Mouse (Mus musculus) left cerebral cortex, adult 2 months (tissue): Measurements from ENCODE around the gene Nfib. TPM values are rescaled to one million over a fixed set of nuclear protein-coding genes. Genes with fewer than 3 reads are reported as not detected.

Source experiments
- DNase-seq, 2 experiments: peaks; one replicate each; pipeline ENCODE4 v3.0.0; 2021 to 2022; ENCODE audit warnings: low spot score in 2 of 2, mixed read lengths in 1 of 2; ENCODE audit errors: extremely low spot score in 1 of 2
- H3K27ac ChIP-seq: fragments of 200-600 bp; 2 replicates; pipeline ENCODE4 v1.8.1; 2022
- H3K4me3 ChIP-seq: fragments of 200-600 bp; 2 replicates; pipeline ENCODE4 v1.8.1; 2022
- CTCF ChIP-seq: fragments of 200-600 bp; IDR thresholded peaks from 2 replicates; pipeline ENCODE4 v1.8.1; 2022; ENCODE audit warnings: antibody characterized with exemption, mild to moderate bottlenecking, moderate library complexity
- intact Hi-C: fragments of 180-260 bp; cut with DNase I; formaldehyde crosslinking; loops from one replicate; pipeline ENCODE4 v1.15.1; 2025
- total RNA-seq, 2 experiments: library from RNA; stranded (reverse); gene quantifications; 2 replicates each; pipeline ENCODE4 v1.2.3; 2021

Gene Nfib
- total RNA-seq, 2 experiments from 2014 or later, result 83.8 to 90.1 TPM

DNA sequence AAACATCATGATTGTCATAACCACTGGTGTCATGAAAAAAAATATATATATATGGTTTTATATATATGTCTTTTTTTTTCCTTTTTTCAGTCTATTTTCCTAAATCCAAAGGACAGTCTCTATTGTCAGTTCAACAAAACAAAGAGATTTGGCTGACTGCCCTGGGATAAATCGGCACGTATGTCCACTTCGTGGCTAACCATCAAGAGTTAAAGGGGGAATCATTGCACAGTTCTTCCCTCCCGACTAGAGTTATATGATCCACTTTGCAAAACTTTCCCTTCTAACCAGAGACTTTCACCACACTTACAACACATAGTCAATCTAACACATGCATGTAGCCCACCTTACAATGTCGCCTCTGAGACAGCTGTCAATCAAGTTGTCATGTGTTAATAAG is 209.2 kb downstream of the Nfib start:
- DNase-seq, result no peak
- Histone ChIP-seq H3K27ac (peak overlapping the region; percentile 80; the same call in 1 of the 2 replicates), H3K4me3 (peak overlapping the region; percentile 42; the same call in 1 of the 2 replicates)
- TF ChIP-seq CTCF, result no peak
- intact Hi-C loops, result loop anchor here (5.0 kb wide), 1 partner anchor 59 kb away; no protein-coding TSS in a partner anchor

DNA sequence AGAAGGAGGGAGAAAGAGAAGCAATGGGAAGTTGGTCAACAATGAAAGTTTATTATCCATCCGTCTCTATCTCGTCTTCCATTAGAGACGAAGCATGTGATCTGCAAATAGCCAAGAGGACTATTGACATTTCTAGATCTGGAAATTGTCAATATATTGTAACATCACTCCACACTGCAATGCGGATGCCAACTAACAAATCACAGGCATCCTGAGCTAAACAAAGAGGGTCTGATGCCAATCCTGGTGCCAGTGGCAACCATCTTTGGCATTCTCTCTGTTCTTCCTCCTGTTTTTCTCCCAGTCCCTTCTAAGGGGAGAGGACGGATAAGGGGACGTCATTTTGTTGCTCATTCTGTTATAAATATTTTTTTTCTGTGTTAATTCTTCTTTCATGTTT is 209.9 kb downstream of the Nfib start:
- no peak for DNase-seq
- Histone ChIP-seq H3K4me3 (peak overlapping the region; percentile 42), H3K27ac (peak overlapping the region; percentile 80)
- TF ChIP-seq CTCF, result no peak
- intact Hi-C loops, result loop anchor here (5.0 kb wide), 1 partner anchor 58 kb away; no protein-coding TSS in a partner anchor

DNA sequence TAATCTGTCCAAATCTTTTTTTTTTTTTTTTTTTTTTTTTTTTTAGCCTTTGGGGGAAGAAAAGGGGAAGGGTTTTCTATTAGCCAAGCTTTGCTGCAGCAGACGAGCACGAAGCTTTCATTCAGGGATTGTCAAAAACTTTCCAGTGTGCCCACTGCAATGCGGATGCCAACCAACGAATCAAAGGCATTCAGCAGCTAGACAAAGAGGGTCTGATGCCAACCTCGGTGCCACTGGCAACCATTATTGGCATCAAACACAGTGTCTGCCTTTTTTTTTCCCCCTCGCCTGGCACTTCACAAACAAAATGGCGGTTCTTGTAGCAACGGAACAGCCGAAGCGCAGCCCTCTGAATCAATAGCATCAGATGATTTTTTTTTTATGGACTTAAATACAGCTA is 210.7 kb downstream of the Nfib start:
- DNase-seq, result peak; percentile 48 to 61
- TF ChIP-seq CTCF, result no peak
- Histone ChIP-seq H3K4me3 (peak overlapping the region; percentile 42; the same call in 1 of the 2 replicates), H3K27ac (peak overlapping the region; percentile 80)
- intact Hi-C loops, result loop anchor here (5.0 kb wide), 1 partner anchor 58 kb away; no protein-coding TSS in a partner anchor

DNA sequence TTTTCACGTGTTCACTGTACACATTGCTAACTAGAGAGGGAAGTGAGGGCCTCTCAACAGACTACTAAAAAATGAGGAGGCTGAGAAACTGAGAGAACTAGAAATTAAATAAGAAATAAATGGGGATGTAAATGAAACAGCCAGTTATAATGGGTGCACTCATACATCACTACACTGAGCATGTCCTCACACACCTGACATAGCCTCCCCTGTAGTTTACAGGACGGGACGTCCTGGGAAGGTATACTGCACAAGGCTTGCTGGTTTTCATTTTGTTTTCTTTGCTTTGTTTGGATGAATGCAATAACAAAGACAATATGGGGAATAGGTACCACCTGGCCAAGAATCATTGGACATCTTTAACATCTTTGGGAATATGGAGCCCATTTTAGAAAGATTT is 211.1 kb downstream of the Nfib start:
- DNase-seq, result no peak
- Histone ChIP-seq H3K27ac (peak overlapping the region; percentile 47; the same call in 1 of the 2 replicates), H3K4me3 (peak overlapping the region; percentile 2; the same call in 1 of the 2 replicates)
- intact Hi-C loops, result no loop called here
- TF ChIP-seq CTCF, result no peak

DNA sequence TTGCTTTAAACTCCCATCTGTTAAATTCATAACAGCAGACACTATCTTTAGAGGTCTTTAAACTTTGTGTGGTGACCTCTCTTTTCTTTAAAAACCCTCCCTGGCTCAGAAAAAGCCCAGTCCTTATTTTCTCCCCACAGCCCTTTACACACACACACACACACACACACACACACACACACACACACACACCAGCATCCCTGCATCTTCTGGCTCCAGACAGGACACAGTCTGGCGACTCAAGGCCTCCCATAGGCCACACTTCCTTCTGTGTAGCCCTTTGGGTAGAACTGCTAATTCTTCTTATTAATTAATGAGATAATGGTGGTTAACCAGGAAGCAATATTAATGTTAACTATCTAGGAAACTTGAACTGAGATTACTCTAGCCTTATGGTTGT is 211.7 kb downstream of the Nfib start:
- no peak for DNase-seq
- intact Hi-C loops, result no loop called here
- Histone ChIP-seq H3K4me3 (no peak overlapping the region), H3K27ac (no peak overlapping the region)
- no peak for TF ChIP-seq CTCF

DNA sequence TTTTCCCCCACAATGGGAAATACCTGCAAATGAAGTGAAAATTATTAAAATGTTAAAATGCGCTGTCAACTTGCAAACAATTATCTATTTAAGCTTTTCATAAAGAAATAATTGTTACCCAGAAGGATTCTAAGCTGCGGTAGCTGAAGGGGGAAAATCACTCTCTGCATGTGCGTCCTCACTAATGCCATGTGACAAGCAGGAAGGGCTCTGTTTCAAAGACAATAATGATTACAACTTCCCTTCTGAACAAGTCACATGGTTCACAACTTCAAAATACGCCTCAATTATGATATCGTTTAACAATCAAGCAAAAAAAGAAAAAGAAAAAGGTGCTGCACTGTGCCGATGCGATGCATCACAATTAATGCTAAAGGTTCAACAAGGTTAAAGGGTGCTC is 212.2 kb downstream of the Nfib start:
- Histone ChIP-seq H3K4me3 (no peak overlapping the region), H3K27ac (0 out of 2 replicates have a peak overlapping the region, but pooled peaks have one; percentile 1)
- no peak for TF ChIP-seq CTCF
- DNase-seq, result no peak
- intact Hi-C loops, result no loop called here

DNA sequence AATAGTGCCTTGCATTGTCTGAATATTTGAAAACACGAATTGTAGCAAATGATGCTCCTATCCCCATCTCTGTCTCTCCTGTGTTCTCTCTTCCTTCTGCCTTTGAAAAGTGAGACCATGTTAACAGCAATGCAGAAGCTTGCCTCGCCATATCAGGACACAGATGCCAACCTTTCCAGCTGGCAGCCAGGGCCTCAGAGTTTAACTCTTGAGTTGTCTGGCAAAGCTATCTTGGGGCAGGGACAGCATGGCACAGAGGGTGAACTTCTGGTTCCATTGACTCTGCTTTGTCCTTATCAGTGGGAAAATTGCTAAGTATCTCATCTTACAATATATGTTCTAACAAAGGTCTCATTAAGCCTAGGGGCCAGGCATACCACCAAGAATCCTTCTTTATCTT is 212.8 kb downstream of the Nfib start:
- H3K4me3 ChIP-seq, result no peak overlapping the region
- no peak overlapping the region for H3K27ac ChIP-seq
- intact Hi-C loops, result no loop called here
- DNase-seq, result no peak
- no peak for TF ChIP-seq CTCF

DNA sequence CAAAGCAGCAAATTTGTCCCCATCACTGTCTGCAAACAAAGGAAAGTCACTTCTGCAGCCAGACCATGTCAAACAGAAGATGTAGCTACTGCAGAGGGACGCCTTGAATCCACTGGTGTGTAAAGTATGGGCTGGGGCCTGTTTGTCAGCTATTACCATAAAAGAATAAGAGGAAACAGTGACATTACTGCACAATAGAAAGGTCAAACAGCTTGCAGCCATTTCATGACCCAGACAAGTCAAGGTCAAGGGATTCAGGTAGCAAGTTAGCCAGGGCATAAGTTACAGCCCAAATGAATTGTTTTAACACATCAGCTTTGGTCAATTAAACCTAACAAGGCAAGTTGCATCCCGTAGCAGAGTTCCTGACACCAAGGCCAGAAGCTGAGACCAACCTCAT is 215.6 kb downstream of the Nfib start:
- Histone ChIP-seq H3K4me3 (no peak overlapping the region), H3K27ac (no peak overlapping the region)
- TF ChIP-seq CTCF, result no peak
- no peak for DNase-seq
- intact Hi-C loops, result no loop called here

DNA sequence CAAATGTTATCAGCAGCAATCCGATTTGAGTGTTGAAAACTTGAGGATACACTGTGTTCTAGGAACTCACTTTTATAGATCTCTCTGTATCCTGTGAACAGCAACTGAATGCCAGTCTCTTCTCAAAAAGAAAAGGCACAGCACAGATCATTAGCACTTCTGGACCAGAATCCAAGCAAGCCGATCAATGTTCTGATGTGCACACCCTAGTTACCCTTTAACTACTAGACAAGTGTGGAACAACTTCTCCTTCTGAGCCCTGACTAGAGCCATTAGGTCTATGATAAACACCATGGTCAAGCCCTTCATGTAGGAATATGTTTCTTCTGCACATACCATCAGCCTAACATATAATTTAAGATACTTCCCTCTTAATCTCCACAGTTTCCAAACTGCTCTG is 219.6 kb downstream of the Nfib start:
- TF ChIP-seq CTCF, result no peak
- Histone ChIP-seq H3K27ac (0 out of 2 replicates have a peak overlapping the region, but pooled peaks have one; percentile 4), H3K4me3 (no peak overlapping the region)
- intact Hi-C loops, result no loop called here
- DNase-seq, result no peak

DNA sequence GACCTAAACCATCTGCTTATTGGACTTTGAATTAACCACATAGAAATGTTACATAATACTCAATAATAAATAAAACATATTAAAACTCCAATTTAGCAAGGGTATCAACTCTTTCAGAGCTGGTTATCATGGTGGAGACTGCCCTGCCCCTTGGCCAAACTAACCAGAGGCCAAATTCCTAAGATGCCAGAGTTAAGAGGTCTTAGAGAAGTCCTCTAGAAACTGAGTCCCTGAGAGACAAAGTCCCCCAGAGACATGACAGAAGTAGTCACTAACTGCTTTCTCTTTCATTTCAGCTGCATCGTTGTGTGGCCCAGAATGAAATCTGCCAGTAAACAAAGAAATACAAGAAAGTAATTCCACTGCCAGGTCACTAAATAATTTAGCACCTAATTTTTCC is 221.7 kb downstream of the Nfib start:
- H3K27ac ChIP-seq, result no peak overlapping the region; the same call in 1 of the 2 replicates
- no peak for TF ChIP-seq CTCF
- H3K4me3 ChIP-seq, result peak overlapping the region; percentile 28
- no peak for DNase-seq
- intact Hi-C loops, result no loop called here

DNA sequence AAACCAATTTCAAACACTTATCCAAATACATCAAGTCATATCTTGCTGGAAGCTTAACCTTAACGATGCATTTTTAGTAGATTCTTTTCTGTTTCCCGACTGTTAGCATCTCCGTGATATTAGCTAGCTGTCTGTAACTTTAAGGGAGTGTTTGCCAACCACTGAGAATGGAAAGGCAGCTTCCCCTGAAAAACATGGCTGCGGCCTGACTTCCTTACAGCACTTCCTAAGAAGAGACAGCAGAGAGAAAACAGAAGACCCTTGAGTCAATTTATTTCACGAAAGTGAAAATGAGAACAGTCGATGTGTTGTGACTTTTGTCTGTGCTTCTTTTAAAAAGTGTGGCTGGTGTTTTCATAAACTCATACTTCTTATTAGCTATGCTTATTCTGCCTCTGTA is 222.3 kb downstream of the Nfib start:
- intact Hi-C loops, result no loop called here

DNA sequence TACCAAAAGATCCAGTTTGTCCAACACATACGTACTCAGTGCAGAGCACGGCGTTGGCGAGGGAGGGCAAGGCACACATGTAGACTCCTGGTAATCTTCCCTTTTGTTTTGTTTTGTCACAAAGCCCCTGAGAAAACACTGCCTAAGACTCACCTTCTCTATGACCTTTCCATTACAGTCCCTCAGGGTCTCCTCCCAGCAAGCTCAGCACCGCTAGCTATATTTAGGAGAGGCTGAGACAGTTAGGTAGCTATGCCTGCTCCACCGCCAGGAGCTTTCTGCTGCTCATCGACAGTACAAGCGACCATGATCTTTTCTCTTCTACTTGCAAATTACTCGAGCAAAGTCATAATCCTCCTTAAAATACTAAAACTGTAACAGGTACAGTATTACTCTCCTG is 224.9 kb downstream of the Nfib start:
- Histone ChIP-seq H3K4me3 (no peak overlapping the region), H3K27ac (no peak overlapping the region)
- no peak for DNase-seq
- intact Hi-C loops, result no loop called here
- no peak for TF ChIP-seq CTCF

More for the DNA sequence above, 222.3 kb downstream of the Nfib start:
- H3K27ac ChIP-seq, result no peak overlapping the region; the same call in 1 of the 2 replicates
- no peak for TF ChIP-seq CTCF
- DNase-seq, result no peak
- H3K4me3 ChIP-seq, result peak overlapping the region; percentile 28

DNA sequence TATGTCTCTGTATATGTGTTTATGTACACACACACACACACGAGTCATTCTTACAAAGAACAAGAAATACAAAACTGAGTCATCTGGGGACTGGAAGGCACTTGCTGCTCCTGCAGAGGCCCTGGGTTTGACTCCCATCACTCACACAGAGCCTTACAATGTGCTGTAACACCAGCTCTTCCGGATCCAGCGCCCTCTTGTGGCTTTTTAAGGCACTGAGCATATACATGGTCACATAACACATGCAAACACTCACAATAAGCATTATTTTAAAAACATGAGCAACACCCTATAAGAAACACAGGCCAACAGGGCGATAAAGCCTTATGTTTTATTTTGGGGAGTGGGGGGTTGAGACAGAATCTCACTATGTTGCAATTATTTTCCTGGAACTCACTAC is 226.2 kb downstream of the Nfib start:
- Histone ChIP-seq H3K27ac (no peak overlapping the region), H3K4me3 (no peak overlapping the region)
- intact Hi-C loops, result no loop called here
- DNase-seq, result no peak
- TF ChIP-seq CTCF, result peak; percentile 22
